8 mouse cellular contexts compared by ENCODE assay signal in genomic region chrX:162761716-162762395, GRCm38 (mm10). TPM values are rescaled to one million over a fixed set of nuclear protein-coding genes. Genes with fewer than 3 reads are reported as not detected.
A peak's percentile ranks its signal among the peaks of the same experiment; 100 is the strongest.
DNase-seq lines count a peak whose midpoint lies in the region; ATAC-seq and TF ChIP-seq lines count a peak whose summit lies in the region.

No protein-coding gene starts in this region.

- H3K4me2 ChIP-seq in intestine, embryonic 15.5 days (replicated peaks), result peak overlapping the region; percentile 47
- peak overlapping the region; percentile 55 for H3K4me2 ChIP-seq in midbrain, embryonic 15.5 days

- no peak for TF ChIP-seq POLR2A in liver, adult 2 months (IDR thresholded peaks at IDR 0.05; ENCODE audit: extremely low read depth, insufficient read depth, low read length)

- WGBS in liver, adult 2 months, result 25% methylated on average over 9 of the region's 9 CpGs
- WGBS in intestine, embryonic 15.5 days, result 37% methylated on average over 9 of the region's 9 CpGs
- WGBS in midbrain, embryonic 15.5 days, result 51% methylated on average over 9 of the region's 9 CpGs

- ATAC-seq in intestine, embryonic 15.5 days, result no peak
- ATAC-seq in midbrain, embryonic 15.5 days (replicated peaks), result no peak

- H3K4me3 ChIP-seq in liver, adult 2 months (ENCODE audit: insufficient read depth, low read depth, low read length), result peak overlapping the region; percentile 97
- peak overlapping the region; percentile 60 for H3K4me3 ChIP-seq in intestine, embryonic 15.5 days (replicated peaks)
- H3K4me3 ChIP-seq in midbrain, embryonic 15.5 days, result peak overlapping the region; percentile 68

- H3K4me1 ChIP-seq in liver, adult 2 months (ENCODE audit: control insufficient read depth, insufficient read depth, low read length), result peaks cover 5% of the 10 kb centered on the region
- no peaks in the 10 kb centered on the region for H3K4me1 ChIP-seq in intestine, embryonic 15.5 days (replicated peaks)
- peaks cover 6% of the 10 kb centered on the region for H3K4me1 ChIP-seq in midbrain, embryonic 15.5 days

- no peaks in the 10 kb centered on the region for H3K27me3 ChIP-seq in liver, adult 2 months (ENCODE audit: control insufficient read depth, insufficient read depth, low read length)
- H3K27me3 ChIP-seq in intestine, embryonic 15.5 days (replicated peaks), result no peaks in the 10 kb centered on the region
- H3K27me3 ChIP-seq in midbrain, embryonic 15.5 days (replicated peaks), result no peaks in the 10 kb centered on the region

- no peak for TF ChIP-seq CTCF in liver, adult 2 months (IDR thresholded peaks at IDR 0.05; ENCODE audit: low read depth, low read length)

- no peak for DNase-seq in liver, adult 2 months (ENCODE audit: extremely low read depth, low read depth, low spot score)
- DNase-seq in liver, result no peak
- peak; percentile 39 for DNase-seq in brain, adult 2 months (ENCODE audit: low read depth, low spot score)
- no peak for DNase-seq in thymus, adult 18-20 months
- no peak for DNase-seq in layer of hippocampus, postnatal 10 days (ENCODE audit: low spot score in 2 of 2)
- no peak for DNase-seq in thymus, postnatal 4 days

- H3K27ac ChIP-seq in liver, adult 2 months (replicated peaks; ENCODE audit: insufficient read depth, low read depth, low read length), result no peak overlapping the region
- H3K27ac ChIP-seq in intestine, embryonic 15.5 days, result no peak overlapping the region
- no peak overlapping the region for H3K27ac ChIP-seq in midbrain, embryonic 15.5 days

- H3K79me2 ChIP-seq in liver, adult 2 months (ENCODE audit: control insufficient read depth, insufficient read depth, low read length), result peaks cover 7% of the 10 kb centered on the region

- no peak overlapping the region for H3K9ac ChIP-seq in liver, adult 2 months (ENCODE audit: low read depth, low read length)
- H3K9ac ChIP-seq in intestine, embryonic 15.5 days, result peak overlapping the region; percentile 74
- H3K9ac ChIP-seq in midbrain, embryonic 15.5 days, result 0 out of 2 replicates have a peak overlapping the region, but pooled peaks have one; percentile 55

- H3K9me3 ChIP-seq in intestine, embryonic 15.5 days, result no peaks in the 10 kb centered on the region
- no peaks in the 10 kb centered on the region for H3K9me3 ChIP-seq in midbrain, embryonic 15.5 days

- H3K36me3 ChIP-seq in liver, adult 2 months (ENCODE audit: control insufficient read depth, insufficient read depth, low read length), result no peaks in the 10 kb centered on the region; the same call in 1 of the 2 replicates
- no peaks in the 10 kb centered on the region for H3K36me3 ChIP-seq in intestine, embryonic 15.5 days
- no peaks in the 10 kb centered on the region for H3K36me3 ChIP-seq in midbrain, embryonic 15.5 days (replicated peaks)

RNA-seq across cellular contexts. Expression of gene Rbbp7, which starts 1.7 kb away (rescaled TPM):
- total RNA-seq in liver, adult 2 months (2014; rRNA removed), result 64.0 and 66.7 TPM in 2 replicates
- 23.5 and 25.4 TPM in 2 replicates for polyA plus RNA-seq in liver, adult 2 months (2012; rRNA removed)
- polyA plus RNA-seq in intestine, embryonic 15.5 days (2015; fragmentation: Nextera tagmentation; extraction: Ambion mirVana), result 833 and 878 TPM in 2 replicates
- 201 and 210 TPM in 2 replicates for polyA plus RNA-seq in midbrain, embryonic 15.5 days (2015; fragmentation: Nextera tagmentation; extraction: Ambion mirVana)
- total RNA-seq in layer of hippocampus, postnatal 10 days (2021), result 100 to 1,000 TPM; 161 to 167 TPM
